Mouse (Mus musculus) ES-E14 (cell line): ENCODE measurements at regions not wholly inside any gene's neighbourhood (a gene's known extent, or its start where the extent isn't known, plus 50 kb on each side); places are given as distances from the start of the nearest gene placed in this dataset.
A peak's percentile ranks its signal among the peaks of the same experiment; 100 is the strongest.

Experiments used
- DNase-seq: peaks from one replicate; pipeline ENCODE4 v3.0.0-alpha.2; 2013; ENCODE audit warnings: low read depth, low spot score
- H3K27ac ChIP-seq: 2 replicates; pipeline ENCODE4 v1.5.1; 2012; ENCODE audit warnings: low read depth, mild to moderate bottlenecking, low read length, moderate library complexity, mixed read lengths; ENCODE audit not compliant: poor library complexity, insufficient read depth, severe bottlenecking
- H3K36me3 ChIP-seq: 2 replicates; pipeline ENCODE4 v1.6.1; 2012; ENCODE audit warnings: mild to moderate bottlenecking, low read length, moderate library complexity, mixed read lengths; ENCODE audit not compliant: control insufficient read depth, poor library complexity, insufficient read depth, severe bottlenecking
- H3K4me1 ChIP-seq, 2 experiments: fragments of 150-350 bp in 1 of 2; sonication (generic) in 1 of 2; 2 replicates each; pipeline ENCODE4 v1.6.1; 2012; ENCODE audit warnings: low read length in 2 of 2, mild to moderate bottlenecking in 1 of 2, mixed read lengths in 1 of 2; ENCODE audit not compliant: control insufficient read depth in 2 of 2, insufficient read depth in 2 of 2, poor library complexity in 1 of 2
- H3K4me3 ChIP-seq, 2 experiments: fragments of 150-350 bp in 1 of 2; sonication (generic) in 1 of 2; 2 replicates each; pipeline ENCODE4 v1.5.1; 2012; ENCODE audit warnings: low read length in 2 of 2, low read depth in 1 of 2, mild to moderate bottlenecking in 1 of 2, mixed read lengths in 1 of 2; ENCODE audit not compliant: insufficient read depth in 1 of 2, poor library complexity in 1 of 2, severe bottlenecking in 1 of 2
- H3K9ac ChIP-seq: 2 replicates; pipeline ENCODE4 v1.6.1; 2012; ENCODE audit warnings: low read depth, mild to moderate bottlenecking, low read length, mixed read lengths; ENCODE audit not compliant: poor library complexity, insufficient read depth, severe bottlenecking
- H3K9me3 ChIP-seq: fragments of 150-350 bp; sonication (generic); 2 replicates; pipeline ENCODE4 v1.6.1; 2012; ENCODE audit warnings: low read depth, mild to moderate bottlenecking, low read length; ENCODE audit not compliant: control insufficient read depth, insufficient read depth
- CHD2 ChIP-seq: IDR thresholded peaks from 2 replicates; pipeline ENCODE4 v1.6.1; 2014; ENCODE audit warnings: mild to moderate bottlenecking, low read depth, low read length, inconsistent platforms
- HCFC1 ChIP-seq: IDR thresholded peaks from 2 replicates; pipeline ENCODE4 v1.6.1; 2012; ENCODE audit warnings: low read length, inconsistent platforms, borderline replicate concordance; ENCODE audit not compliant: insufficient read depth
- MAFK ChIP-seq: IDR thresholded peaks from 2 replicates; pipeline ENCODE4 v1.6.1; 2014; ENCODE audit warnings: mild to moderate bottlenecking, low read depth, low read length, inconsistent platforms; ENCODE audit not compliant: insufficient read depth
- ZC3H11A ChIP-seq: IDR thresholded peaks from 2 replicates; pipeline ENCODE4 v1.6.1; 2012; ENCODE audit warnings: low read depth, mild to moderate bottlenecking, inconsistent platforms, low read length, borderline replicate concordance
- ZNF384 ChIP-seq: IDR thresholded peaks from 2 replicates; pipeline ENCODE4 v1.6.1; 2012; ENCODE audit warnings: low read depth, low read length, inconsistent platforms
- in situ Hi-C, 2 experiments: fragments of 600-800 bp; cut with MboI; formaldehyde crosslinking; loops; one replicate each; pipeline ENCODE4 v1.15.1; 2025; ENCODE audit warnings: low sequenced_read_pairs in 2 of 2, inconsistent platforms in 1 of 2; ENCODE audit not compliant: unreplicated experiment in 2 of 2

DNA sequence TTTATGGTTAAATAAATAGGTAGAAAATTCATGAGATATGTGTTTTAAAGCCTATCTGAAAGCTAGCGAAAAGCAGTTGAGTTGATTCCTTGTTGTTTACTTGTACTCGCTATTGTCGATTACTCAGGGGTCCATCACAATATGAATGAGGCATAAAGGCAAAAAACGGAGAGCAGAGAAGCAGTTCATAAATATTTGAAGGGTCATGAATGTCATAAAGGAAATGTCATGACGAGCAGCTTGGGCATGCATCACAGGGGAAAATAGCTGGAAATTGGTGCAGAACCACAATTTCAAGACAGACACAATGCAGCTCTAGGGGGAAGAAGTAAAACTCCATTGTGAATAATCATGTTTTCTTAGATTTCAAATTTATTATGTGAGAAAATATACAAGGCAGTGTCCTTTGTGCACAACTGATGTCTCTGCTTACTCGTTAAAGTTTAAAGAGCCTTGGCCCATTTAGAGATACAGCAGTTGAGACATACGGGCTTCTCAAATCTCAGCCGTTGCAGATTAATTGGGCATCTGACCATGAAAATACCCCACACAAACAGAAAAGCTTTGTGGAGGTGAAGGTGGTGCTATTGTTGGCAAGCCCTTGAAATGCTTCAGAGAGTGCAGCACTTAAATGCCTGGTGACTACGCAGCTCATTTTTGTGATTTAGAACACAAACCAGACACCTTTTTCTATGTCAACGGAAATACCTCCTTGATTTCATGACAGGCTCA is 200.3 kb downstream of the Ahr start:
- in situ Hi-C loops: no loop called here
- H3K9ac ChIP-seq: no peak overlapping the region
- no peak for DNase-seq
- no peak for TF ChIP-seq HCFC1
- no peak for TF ChIP-seq ZC3H11A
- TF ChIP-seq CHD2: no peak
- no peak for TF ChIP-seq ZNF384
- no peak for TF ChIP-seq MAFK
- no peak overlapping the region for H3K4me3 ChIP-seq
- H3K9me3 ChIP-seq: no peaks in the 10 kb centered on the region; the same call in 1 of the 2 replicates
- H3K36me3 ChIP-seq: no peaks in the 10 kb centered on the region
- no peak overlapping the region for H3K27ac ChIP-seq
- H3K4me1 ChIP-seq: no peaks in the 10 kb centered on the region

DNA sequence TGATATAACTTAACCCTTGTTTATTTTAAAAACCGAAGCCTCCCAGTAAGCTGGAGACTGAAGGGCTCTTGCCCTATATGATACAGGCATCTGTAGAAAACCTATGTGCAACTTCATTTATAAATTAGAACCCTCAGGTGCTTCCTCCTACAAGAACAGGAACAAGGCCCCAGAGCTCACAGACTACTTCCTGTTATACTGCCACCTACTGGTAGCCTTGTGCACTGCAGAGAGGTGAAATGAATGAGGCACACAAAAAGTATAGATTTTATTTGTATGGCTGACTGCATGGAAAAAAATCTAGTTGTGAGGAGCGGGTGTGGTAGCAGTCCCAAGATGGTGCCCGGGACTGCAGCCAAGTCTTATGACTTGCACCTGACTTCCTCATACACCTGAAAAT is 203.5 kb downstream of the Ahr start:
- no peak overlapping the region for H3K4me3 ChIP-seq
- H3K9ac ChIP-seq: no peak overlapping the region
- H3K27ac ChIP-seq: no peak overlapping the region
- peak; percentile 20 for DNase-seq
- in situ Hi-C loops: no loop called here
- TF ChIP-seq HCFC1 (no peak), ZC3H11A (no peak), CHD2 (no peak), MAFK (no peak), ZNF384 (no peak)
- H3K9me3 ChIP-seq: no peaks in the 10 kb centered on the region; the same call in 1 of the 2 replicates
- no peaks in the 10 kb centered on the region for H3K36me3 ChIP-seq
- H3K4me1 ChIP-seq: no peaks in the 10 kb centered on the region

DNA sequence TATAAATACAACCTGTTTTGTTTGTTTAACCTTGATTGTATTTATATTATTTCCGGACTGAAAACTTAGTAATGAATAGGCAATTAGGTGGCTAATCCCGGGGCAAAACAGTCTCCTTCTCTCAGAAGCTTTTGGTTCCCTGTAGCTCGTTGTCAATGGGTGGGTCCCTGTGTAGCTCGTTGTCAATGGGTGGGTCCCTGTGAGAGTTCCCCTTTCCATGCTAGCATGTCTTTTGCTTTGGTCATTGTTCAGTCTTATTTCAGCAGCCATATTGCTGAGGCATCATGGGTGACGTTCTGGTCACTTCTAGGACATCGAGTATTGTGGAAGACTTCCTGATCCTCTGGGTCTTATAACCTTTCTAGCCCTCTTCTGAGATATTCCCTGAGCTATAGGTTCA is 205.1 kb downstream of the Ahr start:
- H3K9ac ChIP-seq: no peak overlapping the region
- TF ChIP-seq ZC3H11A (no peak), MAFK (no peak), HCFC1 (no peak), CHD2 (no peak), ZNF384 (no peak)

GRCm38 (mm10) chr12:35319571-35319970 is 215.3 kb downstream of the Ahr start:
- Histone ChIP-seq H3K9ac (no peak overlapping the region), H3K27ac (no peak overlapping the region), H3K4me3 (no peak overlapping the region), H3K9me3 (no peaks in the 10 kb centered on the region), H3K36me3 (no peaks in the 10 kb centered on the region), H3K4me1 (no peaks in the 10 kb centered on the region)
- no peak for DNase-seq
- in situ Hi-C loops: no loop called here
- no peak for TF ChIP-seq HCFC1
- no peak for TF ChIP-seq ZC3H11A
- TF ChIP-seq ZNF384: no peak
- TF ChIP-seq CHD2: no peak
- TF ChIP-seq MAFK: no peak

More for the DNA sequence above, 205.1 kb downstream of the Ahr start:
- no peak for DNase-seq
- in situ Hi-C loops: no loop called here
- Histone ChIP-seq H3K4me3 (no peak overlapping the region), H3K36me3 (no peaks in the 10 kb centered on the region), H3K27ac (no peak overlapping the region), H3K4me1 (no peaks in the 10 kb centered on the region), H3K9me3 (no peaks in the 10 kb centered on the region; the same call in 1 of the 2 replicates)
